Mouse (Mus musculus) lung, adult 2 months (tissue): ENCODE results near the gene Rassf8.

Experiments
- CTCF ChIP-seq: fragments of 200-500 bp; IDR thresholded peaks from 2 replicates; pipeline ENCODE4 v1.5.1; 2011; ENCODE audit warnings: mild to moderate bottlenecking, low read length, control low read depth; ENCODE audit not compliant: insufficient read depth
- POLR2A ChIP-seq: fragments of 200-500 bp; IDR thresholded peaks from 2 replicates; pipeline ENCODE4 v1.6.1; 2011; ENCODE audit warnings: low read depth, mild to moderate bottlenecking, control low read depth, low read length, borderline replicate concordance; ENCODE audit errors: extremely low read depth

- no peak for TF ChIP-seq CTCF
- no peak for TF ChIP-seq POLR2A
These were observed 113.8 kb downstream of the Rassf8 start for GRCm38 (mm10) chr6:145860350-145860749.
